Mouse (Mus musculus): ENCODE measurements around the gene Vmn2r58. TPM values are rescaled to one million over a fixed set of nuclear protein-coding genes. Genes with fewer than 3 reads are reported as not detected.

The Vmn2r58 gene
- polyA plus RNA-seq (2014; fragmentation: Illumina TruSeq; extraction: RNeasy Lipid Tissue Mini Kit (QIAGEN cat#74804); ENCODE audit: low read depth, low replicate concordance) = not detected

GRCm38 (mm10) chr7:41872612-41873011 lies at the start of gene Vmn2r58:
Gene Vmn2r58, minus strand, starts transcription at chr7:41872712.

Other genes with a start within 250 kb of the Vmn2r58 start
- gene Zfp788, start 239.5 kb downstream of the Vmn2r58 start, polyA plus RNA-seq (2014; fragmentation: Illumina TruSeq; extraction: RNeasy Lipid Tissue Mini Kit (QIAGEN cat#74804); ENCODE audit: low read depth, low replicate concordance) = 62.5 TPM
- not detected for gene Vmn2r59, start 186.3 kb upstream of the Vmn2r58 start, polyA plus RNA-seq (2014; fragmentation: Illumina TruSeq; extraction: RNeasy Lipid Tissue Mini Kit (QIAGEN cat#74804); ENCODE audit: low read depth, low replicate concordance)
- gene Vmn2r60, start 235.1 kb upstream of the Vmn2r58 start, polyA plus RNA-seq (2014; fragmentation: Illumina TruSeq; extraction: RNeasy Lipid Tissue Mini Kit (QIAGEN cat#74804); ENCODE audit: low read depth, low replicate concordance) = not detected

Measured in sigmoid colon, adult 10 weeks (tissue).